Mouse (Mus musculus) inflammation-experienced regulatory T-cells (primary cell): ENCODE data around the gene Odf3l1. TPM values are rescaled to one million over a fixed set of nuclear protein-coding genes. Genes with fewer than 3 reads are reported as not detected.

Source experiments
- polyA plus RNA-seq, 2 experiments: library from polyadenylated mRNA; unstranded; fragments of 100-300 nt; shearing (Covaris generic); gene quantifications; one replicate each; pipeline ENCODE4 v1.2.1; 2017

The Odf3l1 gene
- polyA plus RNA-seq, result under 1 TPM in 1 of 2 experiments, not detected in 1; 0.24 TPM

GRCm38 (mm10) chr9:56864216-56864729 is at the start of gene Odf3l1:
Odf3l1 (minus strand) TSS chr9:56864679.

DNA sequence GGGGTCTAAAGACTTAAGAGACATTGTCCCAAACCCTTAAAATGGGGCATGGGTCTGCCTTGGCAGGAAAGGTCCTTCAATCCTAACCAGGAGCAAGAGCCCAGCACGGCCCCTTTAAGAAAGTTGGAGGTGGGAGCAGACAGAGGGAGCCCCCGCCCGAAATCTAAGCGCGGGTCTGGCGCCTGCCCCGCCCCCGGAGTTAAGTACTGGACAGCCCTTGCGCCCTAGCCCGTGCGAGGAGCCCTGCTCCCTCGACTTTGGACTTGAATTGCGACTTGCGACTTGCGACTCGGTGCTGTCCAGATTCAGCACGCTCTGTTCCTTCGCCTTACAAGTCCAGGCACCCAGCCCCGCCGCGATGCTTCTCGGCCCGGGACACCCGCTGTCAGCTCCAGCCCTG is 353 bp upstream of the Odf3l1 start, which contains the start of gene Cspg4:
Gene Cspg4 (plus strand): TSS at position 202 of the 400 bp plus-strand sequence.

Other genes with a start within 250 kb of the Odf3l1 start
- gene Lingo1, start 68.2 kb downstream of the Odf3l1 start, polyA plus RNA-seq, result under 1 TPM in 1 of 2 experiments, not detected in 1; 0.42 TPM
- gene Cspg4, start 354 bp upstream of the Odf3l1 start, polyA plus RNA-seq, result 1 to 10 TPM in 1 of 2 experiments, under 1 TPM in 1; 0.27 to 1.4 TPM
- gene Snx33, start 63.7 kb upstream of the Odf3l1 start, polyA plus RNA-seq, result 10 to 100 TPM in 1 of 2 experiments, 1 to 10 TPM in 1; 9.3 to 10.0 TPM
- 10 to 100 TPM; 86.3 to 93.6 TPM for gene Imp3, start 72.8 kb upstream of the Odf3l1 start, polyA plus RNA-seq
- 10 to 100 TPM; 18.3 TPM for gene Snupn, start 86.2 kb upstream of the Odf3l1 start, polyA plus RNA-seq
- gene Ptpn9, start 130.2 kb upstream of the Odf3l1 start, polyA plus RNA-seq, result 10 to 100 TPM; 18.7 to 22.5 TPM
- gene Sin3a, start 207.4 kb upstream of the Odf3l1 start, polyA plus RNA-seq, result 10 to 100 TPM; 34.6 to 46.6 TPM